Mouse (Mus musculus): Measurements from ENCODE around the gene 4930402H24Rik.

Gene 4930402H24Rik

DNA sequence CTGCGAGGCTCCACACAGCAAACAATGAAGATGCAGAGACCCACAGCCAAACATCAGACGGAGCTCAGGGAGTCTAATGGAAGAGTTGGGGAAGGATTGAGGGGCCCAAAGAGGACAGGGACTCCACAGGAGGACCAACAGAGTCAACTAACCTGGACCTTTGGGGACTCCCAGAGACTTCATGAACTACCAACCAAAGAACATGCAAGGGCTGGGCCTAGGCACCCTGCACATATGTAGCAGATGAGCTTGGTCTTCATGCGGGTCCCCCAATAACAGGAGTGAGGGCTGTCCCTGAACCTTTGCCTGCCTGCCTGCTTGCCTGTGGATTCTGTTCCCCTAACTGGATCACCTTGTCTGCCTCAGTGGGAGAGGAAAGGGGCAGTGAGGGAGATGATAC is 101.1 kb downstream of the 4930402H24Rik start:
- DNase-seq: no peak

DNA sequence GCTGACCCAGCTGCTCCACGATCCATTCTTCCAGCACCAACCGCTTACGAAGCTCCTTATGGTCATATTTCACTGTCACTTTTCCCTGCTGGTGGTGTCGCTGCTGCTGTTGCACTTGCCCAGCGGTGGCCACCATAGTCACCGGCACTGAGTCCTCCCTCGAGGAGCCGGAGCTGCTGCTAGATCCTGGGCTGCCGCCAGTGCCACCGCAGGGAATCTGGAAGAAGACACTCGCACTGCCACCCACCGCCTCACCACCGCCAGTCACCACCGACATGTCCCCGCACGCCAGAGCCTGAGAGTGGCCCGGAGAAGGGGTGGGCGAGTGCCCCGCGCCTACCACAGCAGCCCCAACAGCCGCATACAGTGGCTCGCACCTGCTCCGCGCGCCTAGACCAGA is 102.5 kb downstream of the 4930402H24Rik start:
- DNase-seq: no peak

GRCm38 (mm10) chr2:130795731-130796130 is 110.5 kb downstream of the 4930402H24Rik start:
- DNase-seq: no peak

DNA sequence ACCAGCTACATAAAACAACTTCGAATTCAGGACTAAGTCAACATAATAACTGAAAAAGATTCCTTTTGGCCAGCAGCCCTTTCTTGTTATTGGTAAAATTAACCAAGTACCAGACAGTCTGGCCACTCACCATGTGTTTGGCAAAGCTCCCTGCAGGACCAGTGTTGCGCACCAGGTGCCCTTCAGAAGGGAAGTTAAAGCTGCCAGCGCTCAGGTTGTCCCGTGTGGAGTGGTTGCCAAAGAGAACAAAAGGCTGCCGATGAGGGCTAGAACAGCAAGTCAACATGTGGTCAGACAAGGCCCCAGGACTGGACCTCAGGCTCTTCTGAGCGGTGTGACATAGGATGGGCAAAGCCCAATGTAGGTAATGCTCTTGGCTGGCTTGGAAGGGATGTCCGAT is 114.5 kb downstream of the 4930402H24Rik start:
- no peak for DNase-seq

GRCm38 (mm10) chr2:130789642-130790041 is 116.6 kb downstream of the 4930402H24Rik start:
- DNase-seq: no peak

- no peak for DNase-seq
Measured at GRCm38 (mm10) chr2:130789039-130789438, 117.2 kb downstream of the 4930402H24Rik start.

DNA sequence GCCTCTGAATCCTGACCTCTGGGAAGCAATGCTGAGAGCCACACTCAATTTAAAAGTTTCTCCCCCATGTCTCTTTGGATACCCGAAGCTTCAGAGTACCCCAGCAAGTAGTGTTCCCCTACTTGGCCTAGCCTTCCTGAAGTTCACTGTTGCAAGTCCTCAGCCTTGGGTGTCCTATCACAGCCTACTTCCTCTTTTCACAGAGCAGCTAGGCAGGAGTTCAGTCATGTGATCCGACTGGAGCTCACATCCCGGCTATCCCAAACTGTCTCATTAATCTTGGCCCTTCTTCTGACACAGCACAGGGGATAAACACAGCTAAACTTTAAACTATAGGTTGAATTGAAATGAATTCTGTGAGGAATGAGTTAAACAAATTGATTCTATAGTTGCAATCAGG is 121.3 kb downstream of the 4930402H24Rik start:
- no peak for DNase-seq

DNA sequence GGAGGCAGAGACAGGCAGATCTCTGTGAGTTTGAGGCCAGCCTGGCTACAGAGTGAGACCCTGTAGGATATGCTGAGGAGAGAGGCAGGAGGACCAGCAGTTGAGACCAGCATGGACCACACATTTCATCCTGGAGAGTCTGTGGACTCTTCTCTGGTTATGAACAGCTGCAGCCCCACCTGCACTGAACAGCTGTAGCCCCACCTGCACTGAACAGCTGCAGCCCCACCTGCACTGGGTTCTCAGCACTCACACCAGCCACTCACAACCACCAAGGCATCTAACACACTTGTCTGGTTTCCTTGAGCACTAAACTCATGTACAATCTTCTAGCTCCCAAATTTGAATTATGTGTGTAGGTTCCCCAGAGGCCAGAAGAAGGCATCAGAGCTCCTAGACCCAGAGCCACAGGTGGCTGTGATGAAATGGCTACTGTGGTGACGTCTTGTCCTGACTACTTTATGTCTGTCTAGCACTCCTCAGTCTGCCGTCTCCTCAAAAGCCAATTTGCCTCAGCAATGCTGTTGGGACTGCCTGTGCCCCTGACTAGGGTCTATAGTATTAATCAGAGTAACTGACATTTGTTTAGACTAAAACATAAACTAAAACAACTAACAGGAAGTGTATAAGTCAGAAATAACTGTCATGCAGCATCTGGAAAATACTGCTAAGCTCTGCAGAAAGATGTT is 125.4 kb downstream of the 4930402H24Rik start:
- DNase-seq: no peak

DNA sequence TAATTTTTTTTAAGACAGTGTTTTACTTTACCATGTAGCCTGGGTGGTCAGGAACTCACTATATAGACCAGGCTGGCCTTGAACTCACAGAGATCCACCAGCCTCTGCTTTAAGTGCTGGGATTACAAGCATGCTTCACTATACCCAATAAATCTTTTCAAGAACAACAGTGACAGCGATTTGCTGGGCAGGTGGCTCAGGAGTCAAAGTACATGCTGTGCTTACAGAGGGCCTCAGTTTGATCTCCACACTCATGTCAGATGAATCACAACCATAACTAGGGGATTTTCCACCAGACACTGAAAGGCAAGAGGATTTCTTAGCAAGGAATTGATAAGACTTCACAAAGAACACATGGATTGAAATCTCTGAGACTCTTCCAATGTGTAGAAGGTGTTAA is 126.3 kb downstream of the 4930402H24Rik start:
- DNase-seq: no peak

DNA sequence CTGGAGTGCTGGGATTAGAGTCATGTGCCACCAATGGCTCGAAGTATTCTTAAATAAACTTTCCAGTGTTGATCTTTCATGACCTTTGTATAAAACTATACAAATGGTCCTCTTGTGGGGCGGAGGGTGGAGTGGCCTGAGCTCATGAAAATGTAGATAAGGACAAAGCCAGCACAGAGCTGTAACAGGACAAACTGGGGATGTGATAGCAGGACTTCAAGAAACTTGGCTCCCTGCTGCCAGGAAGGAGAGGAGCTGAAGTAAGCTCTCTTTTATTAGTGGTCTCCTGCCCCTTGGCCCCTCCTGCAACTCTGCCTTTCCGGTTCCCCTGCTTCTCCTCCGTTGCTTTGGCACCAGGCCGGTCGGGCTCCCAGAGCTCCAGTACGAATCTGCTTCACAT is 129.6 kb downstream of the 4930402H24Rik start:
- DNase-seq: no peak

GRCm38 (mm10) chr2:130767483-130767882 is 138.7 kb downstream of the 4930402H24Rik start:
- DNase-seq: no peak

DNA sequence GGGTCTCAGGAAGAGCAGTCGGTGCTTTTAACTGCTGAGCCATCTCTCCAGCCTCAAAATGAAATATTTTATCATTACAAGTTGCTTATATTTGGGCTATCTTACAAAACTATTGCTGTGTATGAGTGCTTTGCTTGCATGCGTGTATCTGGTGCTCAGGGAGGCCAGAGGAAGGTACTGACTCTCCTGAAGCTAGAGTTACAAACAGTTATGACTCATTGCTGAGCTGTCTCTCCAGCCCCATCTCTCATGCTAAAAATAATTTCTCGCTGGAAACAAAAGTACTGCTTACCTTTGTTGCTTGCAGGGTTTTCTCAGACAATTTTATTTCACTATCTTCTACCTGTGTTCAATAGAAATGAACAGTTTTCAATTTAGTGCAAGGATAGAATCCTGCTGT is 140.8 kb downstream of the 4930402H24Rik start:
- DNase-seq: no peak

- no peak for DNase-seq
Measured at GRCm38 (mm10) chr2:130760876-130761275, 145.3 kb downstream of the 4930402H24Rik start.

GRCm38 (mm10) chr2:130755061-130755607 is 151.1 kb downstream of the 4930402H24Rik start:
- DNase-seq: no peak

- no peak for DNase-seq
Measured at GRCm38 (mm10) chr2:130754596-130754995, 151.6 kb downstream of the 4930402H24Rik start.

- peak in 1 of 2 experiments; percentile 9 for DNase-seq
Measured at GRCm38 (mm10) chr2:130750449-130750848, 155.8 kb downstream of the 4930402H24Rik start.

DNA sequence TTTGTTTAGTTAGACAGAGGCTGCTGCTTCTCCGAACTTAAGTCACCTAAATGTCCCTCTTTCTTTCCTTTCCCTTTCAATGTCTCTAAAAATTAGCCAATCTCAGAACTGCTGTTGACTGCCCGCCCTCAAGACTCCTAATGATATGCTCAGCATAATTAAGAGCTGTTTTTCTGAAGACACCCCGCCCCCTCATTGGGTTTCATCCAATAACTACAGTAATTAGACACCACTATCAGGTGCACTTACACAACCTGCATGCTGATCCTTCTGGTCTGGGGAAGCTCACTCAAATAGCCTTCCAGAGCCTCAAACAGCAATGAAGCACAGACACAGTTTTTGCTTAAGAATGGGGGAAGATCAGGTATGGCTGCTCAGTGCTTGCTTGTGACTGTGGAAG is 156.5 kb downstream of the 4930402H24Rik start:
- no peak for DNase-seq

- no peak for DNase-seq
Measured at GRCm38 (mm10) chr2:130743576-130743975, 162.6 kb downstream of the 4930402H24Rik start.

DNA sequence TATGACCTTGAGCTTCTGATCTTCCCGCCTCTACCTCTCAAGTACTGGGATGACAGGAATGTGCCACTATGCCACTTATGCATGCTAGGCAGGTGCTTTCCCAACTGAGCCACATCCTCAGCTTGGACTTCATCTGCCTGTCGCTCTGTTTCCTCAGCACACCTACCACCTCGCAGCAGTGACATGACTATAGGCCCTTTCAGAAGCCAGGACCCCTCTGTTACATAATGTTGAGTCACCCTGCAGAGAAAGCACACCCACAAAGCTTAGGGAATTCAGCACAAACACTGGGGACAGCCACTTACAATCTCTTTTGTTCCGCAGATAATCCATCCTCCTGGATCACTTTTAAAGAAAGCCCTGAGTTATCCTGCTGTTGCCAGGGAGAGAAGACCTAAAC is 166.1 kb downstream of the 4930402H24Rik start:
- DNase-seq: no peak

DNA sequence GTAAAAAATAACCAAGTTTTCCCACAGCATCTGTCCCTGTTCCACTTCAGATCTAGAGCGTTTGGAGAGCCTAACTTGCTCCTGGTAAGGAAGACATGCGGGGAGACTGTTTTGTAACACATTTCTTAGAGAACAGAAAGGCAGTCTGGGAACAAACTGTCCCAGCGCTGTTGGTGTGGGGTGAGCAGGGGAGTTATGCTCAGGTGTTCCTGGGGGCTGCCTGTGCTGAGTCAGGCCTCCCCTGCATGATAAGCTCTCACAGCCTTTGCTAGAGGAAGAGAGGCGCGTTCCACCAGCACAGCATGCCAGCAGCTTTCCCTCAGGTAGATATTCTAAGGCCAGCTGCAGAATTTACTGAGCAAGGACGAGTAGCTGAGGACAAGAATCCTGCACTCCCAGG is 168.2 kb downstream of the 4930402H24Rik start:
- DNase-seq: no peak

- no peak for DNase-seq
Measured at GRCm38 (mm10) chr2:130735281-130735680, 170.9 kb downstream of the 4930402H24Rik start.

- no peak for DNase-seq
Measured at GRCm38 (mm10) chr2:130733444-130733843, 172.8 kb downstream of the 4930402H24Rik start.

DNA sequence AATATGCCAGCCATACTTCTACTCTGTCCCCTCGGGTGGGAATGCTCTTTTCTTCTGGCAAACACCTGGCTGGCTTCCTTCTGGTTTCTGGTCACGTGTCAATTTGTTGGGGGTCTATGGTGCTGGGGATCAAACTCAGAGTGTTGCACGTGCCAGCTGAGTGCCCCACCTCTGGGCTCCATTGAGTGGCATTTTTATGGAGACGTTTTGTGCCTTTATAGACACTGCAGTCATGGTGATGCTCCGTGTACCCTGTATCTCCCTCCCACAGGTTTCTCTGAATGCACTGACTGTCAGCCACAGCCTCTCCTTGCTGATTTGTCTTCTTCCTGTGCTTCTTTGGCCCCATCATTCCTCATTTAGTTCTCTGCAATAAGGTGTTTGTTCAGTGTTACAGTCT is 174.4 kb downstream of the 4930402H24Rik start:
- no peak for DNase-seq

- DNase-seq: no peak
Measured at GRCm38 (mm10) chr2:130730746-130731145, 175.5 kb downstream of the 4930402H24Rik start.

All from spleen, adult 18-20 months (tissue).